Mouse (Mus musculus): ENCODE data around the gene Ier5. TPM values are rescaled to one million over a fixed set of nuclear protein-coding genes. Genes with fewer than 3 reads are reported as not detected.

The Ier5 gene
- total and polyA plus RNA-seq, 3 experiments = 47.7 to 59.3 (median 58.8) TPM

DNA sequence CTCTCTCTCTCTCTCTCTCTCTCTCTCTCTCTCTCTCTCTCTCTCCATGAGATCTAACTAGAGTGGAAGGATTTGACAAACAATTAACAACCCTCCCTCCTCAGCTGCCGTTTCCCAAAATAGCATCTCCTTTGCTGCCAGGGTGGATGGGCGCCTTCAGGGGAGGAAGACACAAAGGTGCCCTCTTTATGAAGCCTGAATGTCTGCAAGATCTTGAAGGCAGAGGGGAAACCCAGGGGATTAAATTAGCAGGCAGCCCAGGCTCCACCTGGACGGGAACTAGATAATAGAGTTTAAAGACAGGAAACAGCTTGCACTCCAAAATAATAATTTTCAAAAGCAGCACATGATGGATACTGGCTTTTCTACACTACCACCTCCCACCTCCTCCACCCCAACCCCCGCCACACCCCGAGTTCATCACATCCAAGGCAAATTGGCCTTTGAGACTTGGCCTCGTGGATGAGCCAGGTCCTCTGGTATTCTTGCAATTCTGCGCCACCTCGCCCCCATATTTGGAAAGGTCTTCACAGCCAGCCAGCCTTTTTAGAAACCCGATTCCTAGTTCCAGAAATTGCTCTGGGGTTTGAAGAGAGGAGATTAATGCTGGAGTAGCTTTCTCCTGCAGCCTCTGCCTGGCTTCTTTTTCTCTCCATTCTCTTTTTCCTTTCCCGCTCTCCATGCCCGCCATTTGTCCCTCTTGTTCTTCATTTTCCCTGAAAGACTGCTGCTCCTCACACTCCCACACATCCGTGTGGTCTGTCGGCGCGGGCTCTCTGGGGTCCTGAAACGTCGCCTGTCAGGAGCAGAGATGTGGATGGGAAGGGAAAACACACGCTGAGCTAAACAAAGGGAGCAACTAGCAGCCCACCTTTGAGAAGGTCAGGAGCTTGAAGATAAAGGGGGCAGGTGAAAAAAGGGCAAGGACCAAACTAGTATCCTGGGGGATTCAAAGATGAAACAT lies 10.2 kb upstream of the Ier5 start:
- in situ Hi-C loops (cut with MboI; ENCODE audit: low pct_ligation_motif_present, low pct_unique_long_range_greater_than_20kb, low sequenced_read_pairs) = no loop called here
- no peaks in the 10 kb centered on the region for H3K27me3 ChIP-seq (replicated peaks)
- peak overlapping the region in 2 of 3 experiments; percentile 23 to 53 for H3K4me3 ChIP-seq (replicated peaks in 1 of 3; ENCODE audit: low read depth in 2 of 3, low read length in 2 of 3, poor library complexity in 1 of 3)
- TF ChIP-seq JUN (IDR thresholded peaks at IDR 0.05; ENCODE audit: insufficient read depth, low read depth, low read length) = no peak
- no peak for TF ChIP-seq GABPA (IDR thresholded peaks at IDR 0.05; ENCODE audit: insufficient replicate concordance, low read depth, low read length)
- TF ChIP-seq USF1 (IDR thresholded peaks at IDR 0.05; ENCODE audit: low read depth, low read length) = no peak
- TF ChIP-seq CHD1 (IDR thresholded peaks at IDR 0.05; ENCODE audit: low read depth, low read length) = no peak
- TF ChIP-seq ZC3H11A (IDR thresholded peaks at IDR 0.05; ENCODE audit: low read depth, low read length) = no peak
- no peak for TF ChIP-seq ZKSCAN1 (IDR thresholded peaks at IDR 0.05; ENCODE audit: borderline replicate concordance, low read depth, low read length)
- TF ChIP-seq MAX (IDR thresholded peaks at IDR 0.05; ENCODE audit: low read length) = 0 out of 2 replicates have a peak, but pooled peaks have one; percentile 23
- TF ChIP-seq IRF4 (IDR thresholded peaks at IDR 0.05; ENCODE audit: low read depth, low read length) = 0 out of 2 replicates have a peak, but pooled peaks have one; percentile 15
- no peak for TF ChIP-seq HCFC1 (IDR thresholded peaks at IDR 0.05; ENCODE audit: low read depth, low read length)
- no peak for TF ChIP-seq POLR2A (IDR thresholded peaks at IDR 0.05; ENCODE audit: low read depth, low read length)
- TF ChIP-seq RCOR1 (conservative IDR thresholded peaks at IDR 0.05; ENCODE audit: low read depth, low read length) = no peak
- TF ChIP-seq JUND (conservative IDR thresholded peaks at IDR 0.05; ENCODE audit: low read depth, low read length) = no peak
- no peak for TF ChIP-seq CTCF (conservative IDR thresholded peaks at IDR 0.05 in 1 of 2, IDR thresholded peaks at IDR 0.05 in 1 of 2; ENCODE audit: low read depth in 2 of 2, low read length in 2 of 2)
- TF ChIP-seq BHLHE40 (IDR thresholded peaks at IDR 0.05; ENCODE audit: low read depth, low read length) = peak; percentile 66
- TF ChIP-seq POLR2AphosphoS2 (IDR thresholded peaks at IDR 0.05; ENCODE audit: low read depth, low read length) = no peak
- TF ChIP-seq ELF1 (IDR thresholded peaks at IDR 0.05; ENCODE audit: low read depth, low read length) = no peak
- 0 out of 2 replicates have a peak, but pooled peaks have one; percentile 52 for TF ChIP-seq MAZ (IDR thresholded peaks at IDR 0.05; ENCODE audit: low read depth, low read length)
- TF ChIP-seq CHD2 (IDR thresholded peaks at IDR 0.05; ENCODE audit: low read length) = peak; percentile 35; the same call in 1 of the 2 replicates
- no peak for TF ChIP-seq ZNF384 (IDR thresholded peaks at IDR 0.05; ENCODE audit: low read depth, low read length)
- TF ChIP-seq TBP (conservative IDR thresholded peaks at IDR 0.05; ENCODE audit: low read depth, low read length) = no peak
- no peak for TF ChIP-seq NELFE (IDR thresholded peaks at IDR 0.05; ENCODE audit: low read depth, low read length)
- 0 out of 2 replicates have a peak, but pooled peaks have one; percentile 32 for TF ChIP-seq SIN3A (IDR thresholded peaks at IDR 0.05; ENCODE audit: low read length)
- no peak for TF ChIP-seq KAT2A (IDR thresholded peaks at IDR 0.05; ENCODE audit: insufficient replicate concordance, low read length)
- no peak for TF ChIP-seq NRF1 (IDR thresholded peaks at IDR 0.05; ENCODE audit: low read depth, low read length)
- peak; percentile 89 for TF ChIP-seq MEF2A (IDR thresholded peaks at IDR 0.05; ENCODE audit: borderline replicate concordance, low read depth, low read length)
- TF ChIP-seq TCF12 (IDR thresholded peaks at IDR 0.05; ENCODE audit: low read depth, low read length) = peak; percentile 79
- no peak for TF ChIP-seq RAD21 (IDR thresholded peaks at IDR 0.05; ENCODE audit: low read depth, low read length)
- no peak for TF ChIP-seq ZMIZ1 (IDR thresholded peaks at IDR 0.05; ENCODE audit: low read depth, low read length)
- TF ChIP-seq MAFK (IDR thresholded peaks at IDR 0.05; ENCODE audit: insufficient replicate concordance, low read length) = no peak
- no peak for TF ChIP-seq PAX5 (IDR thresholded peaks at IDR 0.05; ENCODE audit: low read length)
- TF ChIP-seq MXI1 (IDR thresholded peaks at IDR 0.05; ENCODE audit: low read depth, low read length) = no peak
- TF ChIP-seq SMC3 (IDR thresholded peaks at IDR 0.05; ENCODE audit: low read depth, low read length) = no peak
- TF ChIP-seq E2F4 (IDR thresholded peaks at IDR 0.05; ENCODE audit: insufficient replicate concordance, low read depth, low read length) = no peak
- peak; percentile 80 for TF ChIP-seq ETS1 (conservative IDR thresholded peaks at IDR 0.05; ENCODE audit: low read depth, low read length)
- no peak for TF ChIP-seq MYC (IDR thresholded peaks at IDR 0.05; ENCODE audit: low read depth, low read length)
- no peak for TF ChIP-seq UBTF (IDR thresholded peaks at IDR 0.05; ENCODE audit: low read depth, low read length)
- TF ChIP-seq USF2 (conservative IDR thresholded peaks at IDR 0.05; ENCODE audit: low read depth, low read length) = no peak
- TF ChIP-seq EP300 (IDR thresholded peaks at IDR 0.05; ENCODE audit: low read length) = peak; percentile 70
- no peaks in the 10 kb centered on the region for H3K36me3 ChIP-seq (replicated peaks in 1 of 2; ENCODE audit: control insufficient read depth in 1 of 2, insufficient read depth in 1 of 2, low read length in 1 of 2)
- H3K4me1 ChIP-seq (ENCODE audit: control insufficient read depth in 1 of 2, insufficient read depth in 2 of 2) = peaks cover 13 to 44% of the 10 kb centered on the region in 2 experiments
- H3K9me3 ChIP-seq (replicated peaks; ENCODE audit: low read length) = no peaks in the 10 kb centered on the region
- DNase-seq (ENCODE audit: extremely low read depth) = peak; percentile 67
- H3K79me2 ChIP-seq (replicated peaks; ENCODE audit: control insufficient read depth, extremely low read depth, insufficient read depth, poor library complexity, severe bottlenecking) = no peaks in the 10 kb centered on the region
- dilution Hi-C loops (cut with MboI; ENCODE audit: extremely low pct_ligation_motif_present, extremely low pct_unique_long_range_greater_than_20kb, low sequenced_read_pairs) = no loop called here
- no peak overlapping the region for H3K27ac ChIP-seq (ENCODE audit: insufficient read depth, low read depth)
- peak overlapping the region; percentile 99 for H3K4me2 ChIP-seq (ENCODE audit: insufficient read depth, low read depth, poor library complexity, severe bottlenecking)
- peak overlapping the region; percentile 57 for H3K9ac ChIP-seq (ENCODE audit: insufficient read depth, low read depth)
